Mouse (Mus musculus): Measurements from ENCODE around the gene Micu1. TPM values are rescaled to one million over a fixed set of nuclear protein-coding genes. Genes with fewer than 3 reads are reported as not detected.
A peak's percentile ranks its signal among the peaks of the same experiment; 100 is the strongest.

Micu1 gene
- polyA plus RNA-seq, 1 experiment from 2014 or later: 65.0 TPM

DNA sequence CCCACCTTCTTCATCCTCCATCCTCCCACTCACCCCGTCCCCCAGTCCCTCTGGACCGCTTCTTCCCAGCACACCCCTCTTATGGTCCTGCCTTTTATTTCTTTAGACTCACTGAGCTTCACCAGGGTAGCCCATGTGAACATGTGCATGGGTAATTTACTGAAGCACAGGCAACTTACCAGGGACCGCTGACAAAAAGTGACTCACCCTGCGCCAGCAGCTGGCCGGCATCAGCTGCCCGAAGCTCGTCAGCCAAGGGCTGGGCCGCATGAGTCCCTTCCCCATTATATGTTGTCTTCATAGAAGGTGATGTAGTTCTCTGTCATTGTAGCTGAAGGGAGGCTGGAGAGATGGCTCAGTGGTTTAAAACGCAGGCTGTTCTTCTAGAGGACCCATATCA, 111.5 kb downstream of the Micu1 start:
- 91% methylated on average over 9 of the region's 9 CpGs for WGBS
- H3K27ac ChIP-seq (ENCODE audit: low read depth, low read length): no peak overlapping the region

DNA sequence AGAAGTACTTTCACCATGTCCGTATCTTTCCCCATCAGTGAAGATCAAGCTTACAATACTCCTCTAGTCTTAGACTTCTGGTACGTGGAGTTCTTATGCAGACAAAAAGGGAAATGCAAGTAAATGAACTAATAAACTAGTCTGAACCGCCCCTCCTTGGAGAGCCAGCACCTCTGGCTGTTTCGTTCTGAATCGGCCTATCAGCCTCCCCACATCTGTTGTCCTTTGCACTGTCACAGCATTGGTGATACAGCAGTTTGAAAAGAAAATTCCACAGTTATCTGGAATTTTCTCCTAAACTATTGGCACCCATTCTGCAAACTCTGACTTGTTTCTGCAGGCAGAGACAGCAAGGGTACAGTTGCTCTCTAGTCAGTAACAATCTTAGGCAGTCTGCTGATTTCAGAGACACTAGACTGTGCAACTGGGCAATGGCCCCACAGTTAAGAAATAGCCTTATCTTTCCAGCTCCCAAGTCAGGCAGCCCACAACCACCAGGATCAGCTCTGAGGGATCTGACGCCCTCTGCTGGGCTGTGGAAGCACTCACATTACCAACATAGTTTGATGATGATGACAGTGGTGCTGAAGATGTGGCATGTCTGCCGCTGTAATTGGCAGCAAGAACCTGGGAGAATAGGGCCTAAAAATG, 112.4 kb downstream of the Micu1 start:
- H3K4me3 ChIP-seq (ENCODE audit: low read depth, low read length): no peak overlapping the region
- H3K27me3 ChIP-seq (ENCODE audit: control insufficient read depth, insufficient read depth, low read length): no peaks in the 10 kb centered on the region
- H3K36me3 ChIP-seq (ENCODE audit: control insufficient read depth, insufficient read depth, low read length): no peaks in the 10 kb centered on the region
- H3K4me2 ChIP-seq (ENCODE audit: low read depth, low read length, severe bottlenecking): no peak overlapping the region
- no peak overlapping the region for H3K9ac ChIP-seq (ENCODE audit: low read length)
- DNase-seq (ENCODE audit: low spot score): peak; percentile 66
- no peak for ATAC-seq (replicated peaks; ENCODE audit: low FRiP score)
- WGBS: 78% methylated on average over 7 of the region's 7 CpGs
- no peak overlapping the region for H3K27ac ChIP-seq (ENCODE audit: low read depth, low read length)
- H3K9me3 ChIP-seq (ENCODE audit: control insufficient read depth, low read length): no peaks in the 10 kb centered on the region
- no peaks in the 10 kb centered on the region for H3K4me1 ChIP-seq (replicated peaks; ENCODE audit: control insufficient read depth, insufficient read depth, low read length)

More for the DNA sequence above, 111.5 kb downstream of the Micu1 start:
- Histone ChIP-seq H3K4me2 (ENCODE audit: low read depth, low read length, severe bottlenecking) (no peak overlapping the region), H3K27me3 (ENCODE audit: control insufficient read depth, insufficient read depth, low read length) (no peaks in the 10 kb centered on the region), H3K4me3 (ENCODE audit: low read depth, low read length) (no peak overlapping the region), H3K4me1 (replicated peaks; ENCODE audit: control insufficient read depth, insufficient read depth, low read length) (no peaks in the 10 kb centered on the region), H3K36me3 (ENCODE audit: control insufficient read depth, insufficient read depth, low read length) (no peaks in the 10 kb centered on the region), H3K9ac (ENCODE audit: low read length) (no peak overlapping the region), H3K9me3 (ENCODE audit: control insufficient read depth, low read length) (no peaks in the 10 kb centered on the region)
- DNase-seq (ENCODE audit: low spot score) (no peak), ATAC-seq (replicated peaks; ENCODE audit: low FRiP score) (no peak)

- Histone ChIP-seq H3K9ac (ENCODE audit: low read length) (no peak overlapping the region), H3K9me3 (ENCODE audit: control insufficient read depth, low read length) (no peaks in the 10 kb centered on the region), H3K4me1 (replicated peaks; ENCODE audit: control insufficient read depth, insufficient read depth, low read length) (no peaks in the 10 kb centered on the region), H3K36me3 (ENCODE audit: control insufficient read depth, insufficient read depth, low read length) (no peaks in the 10 kb centered on the region), H3K4me2 (ENCODE audit: low read depth, low read length, severe bottlenecking) (no peak overlapping the region), H3K4me3 (ENCODE audit: low read depth, low read length) (no peak overlapping the region), H3K27ac (ENCODE audit: low read depth, low read length) (no peak overlapping the region), H3K27me3 (ENCODE audit: control insufficient read depth, insufficient read depth, low read length) (no peaks in the 10 kb centered on the region)
- ATAC-seq (replicated peaks; ENCODE audit: low FRiP score): no peak
- 89% methylated on average over 6 of the region's 6 CpGs for WGBS
- DNase-seq (ENCODE audit: low spot score): no peak
Measured at GRCm38 (mm10) chr10:59816569-59816968, 114.3 kb downstream of the Micu1 start.

DNA sequence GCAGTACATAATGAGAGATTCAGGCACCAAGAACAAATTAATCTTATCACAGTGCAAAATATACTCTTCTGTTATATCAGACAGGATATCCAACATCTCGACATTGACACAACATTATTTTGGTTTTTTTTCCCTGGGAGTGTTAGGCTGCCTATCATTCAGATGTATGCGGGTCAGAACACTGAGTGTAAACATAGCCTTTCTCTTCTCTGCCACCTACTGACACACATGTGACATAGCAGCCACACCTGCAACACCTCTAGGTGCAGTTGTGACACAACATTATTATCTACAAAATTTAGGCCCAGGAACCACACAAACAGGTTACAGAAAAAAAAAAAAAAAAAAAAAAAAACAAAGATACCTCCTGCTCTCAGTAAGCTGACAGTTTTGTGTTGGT, 115.3 kb downstream of the Micu1 start:
- no peak for DNase-seq (ENCODE audit: low spot score)
- no peaks in the 10 kb centered on the region for H3K36me3 ChIP-seq (ENCODE audit: control insufficient read depth, insufficient read depth, low read length)
- no peaks in the 10 kb centered on the region for H3K4me1 ChIP-seq (replicated peaks; ENCODE audit: control insufficient read depth, insufficient read depth, low read length)
- no peaks in the 10 kb centered on the region for H3K9me3 ChIP-seq (ENCODE audit: control insufficient read depth, low read length)
- ATAC-seq (replicated peaks; ENCODE audit: low FRiP score): no peak
- H3K27me3 ChIP-seq (ENCODE audit: control insufficient read depth, insufficient read depth, low read length): no peaks in the 10 kb centered on the region
- WGBS: 44% methylated on average over 2 of the region's 2 CpGs
- H3K4me2 ChIP-seq (ENCODE audit: low read depth, low read length, severe bottlenecking): no peak overlapping the region
- H3K9ac ChIP-seq (ENCODE audit: low read length): no peak overlapping the region
- H3K4me3 ChIP-seq (ENCODE audit: low read depth, low read length): no peak overlapping the region
- no peak overlapping the region for H3K27ac ChIP-seq (ENCODE audit: low read depth, low read length)

- Histone ChIP-seq H3K9ac (ENCODE audit: low read length) (no peak overlapping the region), H3K4me2 (ENCODE audit: low read depth, low read length, severe bottlenecking) (no peak overlapping the region), H3K4me1 (replicated peaks; ENCODE audit: control insufficient read depth, insufficient read depth, low read length) (no peaks in the 10 kb centered on the region), H3K27me3 (ENCODE audit: control insufficient read depth, insufficient read depth, low read length) (no peaks in the 10 kb centered on the region), H3K36me3 (ENCODE audit: control insufficient read depth, insufficient read depth, low read length) (no peaks in the 10 kb centered on the region), H3K9me3 (ENCODE audit: control insufficient read depth, low read length) (no peaks in the 10 kb centered on the region), H3K27ac (ENCODE audit: low read depth, low read length) (no peak overlapping the region), H3K4me3 (ENCODE audit: low read depth, low read length) (no peak overlapping the region)
- ATAC-seq (replicated peaks; ENCODE audit: low FRiP score) (no peak), DNase-seq (ENCODE audit: low spot score) (no peak)
- WGBS: 94% methylated on average over 8 of the region's 8 CpGs
Measured at GRCm38 (mm10) chr10:59817991-59818390, 115.7 kb downstream of the Micu1 start.

DNA sequence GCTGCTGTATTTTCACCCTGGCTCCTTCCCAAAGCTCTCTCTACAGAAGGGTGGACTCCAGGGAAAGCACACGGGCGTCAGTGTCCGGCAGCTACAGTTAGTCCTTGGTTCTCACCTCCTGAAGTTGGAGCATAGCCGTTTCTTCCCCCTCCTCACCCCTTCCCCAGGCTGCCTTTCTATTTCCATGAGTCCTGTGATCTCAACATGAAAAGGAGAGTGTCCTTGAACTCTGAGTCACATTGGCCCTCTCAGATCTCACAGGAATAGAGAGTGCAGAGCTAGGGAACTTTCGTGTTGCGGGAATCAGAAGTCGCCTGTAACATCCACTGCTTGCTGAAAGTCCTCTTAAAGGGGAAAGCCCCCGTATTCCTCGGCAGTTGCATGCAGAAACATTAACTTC, 116.9 kb downstream of the Micu1 start:
- ATAC-seq (replicated peaks; ENCODE audit: low FRiP score) (no peak), DNase-seq (ENCODE audit: low spot score) (no peak)
- Histone ChIP-seq H3K4me1 (replicated peaks; ENCODE audit: control insufficient read depth, insufficient read depth, low read length) (no peaks in the 10 kb centered on the region), H3K4me3 (ENCODE audit: low read depth, low read length) (no peak overlapping the region), H3K4me2 (ENCODE audit: low read depth, low read length, severe bottlenecking) (no peak overlapping the region), H3K9me3 (ENCODE audit: control insufficient read depth, low read length) (no peaks in the 10 kb centered on the region), H3K27me3 (ENCODE audit: control insufficient read depth, insufficient read depth, low read length) (no peaks in the 10 kb centered on the region), H3K9ac (ENCODE audit: low read length) (no peak overlapping the region), H3K27ac (ENCODE audit: low read depth, low read length) (no peak overlapping the region), H3K36me3 (ENCODE audit: control insufficient read depth, insufficient read depth, low read length) (no peaks in the 10 kb centered on the region)
- WGBS: 93% methylated on average over 9 of the region's 9 CpGs

- DNase-seq (ENCODE audit: low spot score) (no peak), ATAC-seq (replicated peaks; ENCODE audit: low FRiP score) (no peak)
- Histone ChIP-seq H3K4me2 (ENCODE audit: low read depth, low read length, severe bottlenecking) (no peak overlapping the region), H3K9me3 (ENCODE audit: control insufficient read depth, low read length) (no peaks in the 10 kb centered on the region), H3K27me3 (ENCODE audit: control insufficient read depth, insufficient read depth, low read length) (no peaks in the 10 kb centered on the region), H3K4me3 (ENCODE audit: low read depth, low read length) (no peak overlapping the region), H3K9ac (ENCODE audit: low read length) (no peak overlapping the region), H3K4me1 (replicated peaks; ENCODE audit: control insufficient read depth, insufficient read depth, low read length) (no peaks in the 10 kb centered on the region), H3K36me3 (ENCODE audit: control insufficient read depth, insufficient read depth, low read length) (no peaks in the 10 kb centered on the region), H3K27ac (ENCODE audit: low read depth, low read length) (no peak overlapping the region)
- 91% methylated on average over 5 of the region's 5 CpGs for WGBS
Measured at GRCm38 (mm10) chr10:59820886-59821285, 118.6 kb downstream of the Micu1 start.

- ATAC-seq (replicated peaks; ENCODE audit: low FRiP score) (no peak), DNase-seq (ENCODE audit: low spot score) (no peak)
- H3K4me3 ChIP-seq (ENCODE audit: low read depth, low read length): no peak overlapping the region
- no peaks in the 10 kb centered on the region for H3K36me3 ChIP-seq (ENCODE audit: control insufficient read depth, insufficient read depth, low read length)
- no peak overlapping the region for H3K27ac ChIP-seq (ENCODE audit: low read depth, low read length)
- no peaks in the 10 kb centered on the region for H3K9me3 ChIP-seq (ENCODE audit: control insufficient read depth, low read length)
- no peak overlapping the region for H3K4me2 ChIP-seq (ENCODE audit: low read depth, low read length, severe bottlenecking)
- H3K4me1 ChIP-seq (replicated peaks; ENCODE audit: control insufficient read depth, insufficient read depth, low read length): no peaks in the 10 kb centered on the region
- no peaks in the 10 kb centered on the region for H3K27me3 ChIP-seq (ENCODE audit: control insufficient read depth, insufficient read depth, low read length)
- no peak overlapping the region for H3K9ac ChIP-seq (ENCODE audit: low read length)
- WGBS: 88% methylated on average over 7 of the region's 7 CpGs
Measured at GRCm38 (mm10) chr10:59821334-59822066, 119.2 kb downstream of the Micu1 start.

DNA sequence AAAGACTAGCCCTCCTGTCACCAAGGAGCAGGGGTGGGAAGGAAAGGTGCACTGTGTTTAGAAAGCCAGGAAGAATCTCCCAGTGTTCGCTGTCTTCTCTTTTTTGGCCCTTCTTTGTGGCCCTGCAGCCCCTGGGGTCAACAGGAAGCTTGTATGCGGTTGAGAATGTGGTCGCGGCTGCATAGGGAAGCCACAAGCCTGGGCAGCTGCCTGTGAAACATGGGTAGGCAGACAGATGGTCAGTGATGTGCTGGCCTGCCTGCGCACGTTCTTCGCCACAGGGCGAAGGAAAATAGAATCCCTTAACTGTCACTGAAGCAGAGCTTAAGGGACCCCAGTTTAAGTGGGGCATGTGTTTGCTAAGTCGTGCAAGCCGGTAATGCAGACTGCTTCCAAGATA, 120.6 kb downstream of the Micu1 start:
- 92% methylated on average over 10 of the region's 10 CpGs for WGBS
- ATAC-seq (replicated peaks; ENCODE audit: low FRiP score): no peak

More for the DNA sequence above, 120.6 kb downstream of the Micu1 start:
- Histone ChIP-seq H3K36me3 (ENCODE audit: control insufficient read depth, insufficient read depth, low read length) (no peaks in the 10 kb centered on the region), H3K4me1 (replicated peaks; ENCODE audit: control insufficient read depth, insufficient read depth, low read length) (no peaks in the 10 kb centered on the region), H3K9ac (ENCODE audit: low read length) (no peak overlapping the region), H3K27me3 (ENCODE audit: control insufficient read depth, insufficient read depth, low read length) (no peaks in the 10 kb centered on the region), H3K9me3 (ENCODE audit: control insufficient read depth, low read length) (no peaks in the 10 kb centered on the region), H3K4me3 (ENCODE audit: low read depth, low read length) (no peak overlapping the region), H3K27ac (ENCODE audit: low read depth, low read length) (no peak overlapping the region), H3K4me2 (ENCODE audit: low read depth, low read length, severe bottlenecking) (no peak overlapping the region)
- DNase-seq (ENCODE audit: low spot score): no peak

Data from forebrain, embryonic 11.5 days (tissue).